Mouse (Mus musculus) hematopoietic stem cell, adult 5-6 weeks (primary cell): Measurements from ENCODE around the gene Coasy. TPM values are rescaled to one million over a fixed set of nuclear protein-coding genes. Genes with fewer than 3 reads are reported as not detected.
A peak's percentile ranks its signal among the peaks of the same experiment; 100 is the strongest.

Experiments used
- ATAC-seq, 2 experiments: fragments of 125-278 bp in 1 of 2; replicated peaks in 1 of 2; 2 replicates each; pipeline ENCODE4 v1.8.0; 2016 to 2017; ENCODE audit warnings: inconsistent platforms in 2 of 2, mild to moderate bottlenecking in 2 of 2, moderate number of reproducible peaks in 2 of 2, low read depth in 1 of 2, moderate TSS enrichment in 1 of 2; ENCODE audit not compliant: low FRiP score in 2 of 2, poor library complexity in 2 of 2, severe bottlenecking in 2 of 2, insufficient read depth in 1 of 2, low TSS enrichment in 1 of 2
- total RNA-seq: library from RNA; stranded (forward); fragments of 172-1452, 232-1000 nt; gene quantifications from 2 replicates; pipeline ENCODE4 v1.2.3, GENCODE M21; 2017

The Coasy gene
- total RNA-seq, 1 experiment from 2014 or later, result 20.0 TPM

DNA sequence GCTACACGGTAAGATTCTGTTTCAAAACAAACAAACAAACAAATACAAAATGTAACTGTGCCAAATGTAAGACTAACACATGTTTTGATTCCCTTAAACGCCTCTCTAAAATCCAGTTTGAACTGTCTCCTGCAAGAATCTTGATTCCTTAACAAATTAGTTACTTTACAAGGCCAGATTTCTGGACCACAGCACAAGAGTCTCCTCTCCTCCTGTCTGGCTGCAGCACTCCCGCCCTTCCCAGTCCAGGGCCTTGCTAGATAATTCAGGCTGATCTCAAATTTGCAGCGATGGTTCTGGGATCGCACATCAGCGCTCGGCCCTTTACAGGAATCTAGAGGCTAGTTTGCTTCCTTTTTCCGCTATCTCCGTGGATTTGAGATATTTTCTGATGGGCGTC lies 706 bp upstream of the Coasy start:
- no peak for ATAC-seq

DNA sequence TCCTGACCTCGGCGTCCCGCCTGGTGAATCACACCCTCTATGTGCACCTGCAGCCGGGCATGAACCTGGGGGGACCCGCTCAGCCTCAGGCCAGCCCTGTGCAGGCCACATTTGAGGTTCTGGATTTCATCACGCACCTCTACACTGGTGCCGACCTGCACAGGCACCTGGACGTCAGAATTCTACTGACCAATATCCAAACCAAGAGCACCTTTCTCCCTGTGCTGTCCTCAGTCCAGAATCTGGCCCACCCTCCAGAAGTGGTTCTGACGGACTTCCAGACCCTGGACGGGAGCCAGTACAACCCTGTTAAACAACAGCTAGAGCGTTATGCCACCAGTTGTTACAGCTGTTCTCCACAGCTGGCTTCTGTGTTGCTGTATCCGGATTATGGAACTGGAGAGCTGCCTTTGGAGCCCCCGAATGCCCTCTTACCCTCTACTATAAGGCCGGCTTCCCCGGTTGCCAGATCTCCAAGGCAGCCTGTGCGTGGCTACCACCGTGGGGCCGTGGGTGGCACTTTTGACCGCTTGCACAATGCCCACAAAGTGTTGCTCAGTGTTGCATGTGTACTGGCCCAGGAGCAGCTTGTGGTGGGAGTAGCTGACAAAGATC lies 825 bp downstream of the Coasy start:
- no peak for ATAC-seq

DNA sequence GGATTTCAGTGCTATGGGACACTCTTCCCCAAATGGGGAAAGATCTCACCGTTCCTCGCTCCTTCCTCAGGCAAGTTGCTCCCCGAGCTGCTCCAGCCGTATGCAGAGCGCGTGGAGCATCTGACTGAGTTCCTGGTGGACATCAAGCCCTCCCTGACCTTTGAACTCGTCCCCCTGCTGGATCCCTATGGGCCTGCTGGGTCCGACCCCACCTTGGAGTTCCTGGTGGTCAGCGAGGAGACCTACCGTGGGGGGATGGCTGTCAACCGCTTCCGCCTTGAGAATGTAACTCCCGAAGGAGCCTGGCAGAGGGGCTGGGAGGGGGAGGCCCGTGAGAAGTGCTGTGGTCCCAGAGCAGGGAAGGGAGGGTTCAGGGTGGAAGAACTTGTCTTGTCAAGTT lies 1.9 kb downstream of the Coasy start:
- ATAC-seq, result no peak

DNA sequence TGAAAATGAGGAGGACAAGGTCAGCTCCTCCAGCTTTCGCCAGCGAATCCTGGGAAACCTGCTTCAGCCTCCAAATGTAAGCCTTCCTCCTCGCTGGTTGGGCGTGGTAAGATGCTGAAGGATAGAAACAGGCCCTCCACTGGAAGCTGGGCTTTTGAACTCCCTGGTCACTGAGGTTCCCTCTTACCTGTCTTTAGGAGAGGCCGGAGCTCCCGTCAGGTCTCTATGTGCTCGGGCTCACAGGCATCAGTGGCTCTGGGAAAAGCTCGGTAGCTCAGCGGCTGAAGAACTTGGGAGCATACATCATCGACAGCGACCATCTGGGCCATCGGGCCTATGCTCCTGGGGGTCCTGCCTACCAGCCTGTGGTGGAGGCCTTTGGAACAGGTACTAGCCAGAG lies 2.4 kb downstream of the Coasy start:
- ATAC-seq, result no peak

DNA sequence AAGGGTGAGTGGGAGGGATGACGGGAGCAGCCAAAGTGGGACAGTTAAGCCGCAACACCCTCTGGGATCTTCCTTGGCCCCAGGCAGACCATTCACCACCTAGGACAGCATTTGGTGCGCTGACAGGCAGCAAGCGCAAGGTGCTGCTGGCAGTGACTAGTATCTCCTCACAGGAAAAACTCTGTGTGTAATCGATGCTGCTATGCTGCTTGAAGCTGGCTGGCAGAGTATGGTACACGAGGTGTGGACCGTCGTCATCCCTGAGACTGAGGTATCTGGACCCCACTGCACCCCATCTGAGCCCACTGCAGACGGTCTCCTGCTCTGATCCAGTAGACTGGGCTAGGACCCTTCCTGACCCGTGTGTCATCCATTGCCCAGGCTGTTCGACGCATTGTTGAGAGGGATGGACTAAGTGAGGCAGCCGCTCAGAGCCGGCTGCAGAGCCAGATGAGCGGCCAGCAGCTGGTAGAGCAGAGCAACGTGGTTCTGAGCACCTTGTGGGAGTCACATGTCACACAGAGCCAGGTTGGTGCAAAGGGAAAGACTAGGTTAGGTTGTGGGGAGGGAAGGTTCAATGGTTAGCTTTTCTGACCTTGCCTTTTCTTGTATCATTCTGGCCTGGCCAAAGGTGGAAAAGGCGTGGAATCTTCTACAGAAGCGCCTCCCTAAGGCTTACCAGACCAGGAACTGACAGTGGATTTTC lies 3.4 kb downstream of the Coasy start:
- ATAC-seq, result no peak

DNA sequence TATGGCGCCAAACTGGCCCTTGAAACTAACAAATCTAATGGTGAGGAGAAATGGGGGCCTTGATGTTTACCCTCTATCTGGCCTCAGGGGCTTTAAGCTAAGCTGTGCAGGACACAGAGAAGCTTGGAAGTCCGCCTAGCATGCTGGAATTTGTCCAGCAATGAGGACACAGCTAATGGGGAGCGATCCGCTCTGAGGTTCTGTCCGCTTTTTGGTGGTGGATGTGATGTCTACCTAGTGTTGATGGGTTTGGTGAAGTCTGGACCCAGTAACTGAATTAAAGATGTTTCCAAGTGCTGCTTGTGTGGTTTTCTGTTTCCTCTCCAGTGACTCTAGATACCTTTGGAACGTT lies 3.9 kb downstream of the Coasy start:
- ATAC-seq, result no peak

DNA sequence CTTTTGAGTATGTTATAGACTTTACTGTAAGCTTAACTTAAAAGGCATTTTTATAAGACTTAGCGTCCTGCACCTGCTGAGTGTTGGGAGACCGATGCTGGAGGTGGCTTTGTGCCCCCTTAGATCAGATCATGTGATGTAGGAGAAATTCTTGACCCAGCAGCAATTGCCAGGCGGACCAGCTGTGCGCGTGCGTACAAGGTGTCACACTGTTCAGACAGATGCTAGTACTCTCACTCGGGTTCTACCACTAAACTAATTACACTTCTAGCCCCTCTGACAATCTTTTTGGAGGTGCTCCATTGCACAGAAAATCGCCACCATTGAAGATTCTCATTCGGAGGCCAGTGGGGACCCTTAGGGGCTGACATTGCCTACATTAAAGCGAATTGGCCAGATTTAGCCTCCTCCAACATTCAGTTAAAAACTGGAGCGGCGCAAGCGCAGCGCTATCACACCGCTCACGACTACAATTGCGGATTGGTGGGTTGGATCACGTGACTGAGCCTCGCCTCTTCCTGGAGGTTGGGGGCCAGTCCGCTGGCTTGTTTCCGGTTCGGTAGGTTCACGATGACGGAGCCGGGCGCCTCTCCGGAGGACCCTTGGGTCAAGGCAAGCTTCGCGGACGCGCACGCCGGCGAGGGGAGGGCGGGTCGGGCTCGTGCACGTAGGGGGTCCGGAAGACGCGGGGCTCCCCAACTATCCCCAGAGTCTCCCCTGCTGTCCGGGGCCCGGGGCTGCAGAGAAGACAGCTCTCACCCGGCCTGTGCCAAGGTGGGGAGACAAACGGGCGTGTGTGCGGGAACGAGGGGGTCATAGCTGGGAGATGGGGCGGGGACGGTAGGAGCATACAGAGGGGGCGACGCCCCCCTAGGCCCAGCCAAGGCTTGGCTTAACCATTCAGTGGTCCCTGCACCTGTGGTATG lies 4.7 kb downstream of the Coasy start, which contains the start of gene Mlx:
Gene Mlx, plus strand, starts transcription at position 522 of the 926 bp plus-strand sequence.
- ATAC-seq, result peak; percentile 70 to 78

DNA sequence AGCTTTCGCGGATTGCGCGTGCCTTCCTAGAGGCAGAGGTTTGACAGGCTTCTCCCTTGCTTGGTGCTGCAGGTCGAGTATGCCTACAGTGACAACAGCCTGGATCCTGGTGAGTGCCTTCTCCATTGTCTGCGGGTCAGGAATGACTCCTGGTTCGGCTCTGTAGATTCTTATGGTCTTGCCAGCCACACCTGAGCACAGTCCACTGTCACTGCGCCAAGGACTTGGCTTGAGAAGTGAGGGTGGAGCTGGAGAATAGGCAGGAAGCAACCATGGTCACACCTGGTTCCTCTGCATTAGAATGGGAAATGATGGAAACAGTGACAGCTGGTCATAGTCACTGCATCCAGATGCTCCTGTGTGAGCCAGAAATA lies 5.3 kb downstream of the Coasy start:
- no peak for ATAC-seq

DNA sequence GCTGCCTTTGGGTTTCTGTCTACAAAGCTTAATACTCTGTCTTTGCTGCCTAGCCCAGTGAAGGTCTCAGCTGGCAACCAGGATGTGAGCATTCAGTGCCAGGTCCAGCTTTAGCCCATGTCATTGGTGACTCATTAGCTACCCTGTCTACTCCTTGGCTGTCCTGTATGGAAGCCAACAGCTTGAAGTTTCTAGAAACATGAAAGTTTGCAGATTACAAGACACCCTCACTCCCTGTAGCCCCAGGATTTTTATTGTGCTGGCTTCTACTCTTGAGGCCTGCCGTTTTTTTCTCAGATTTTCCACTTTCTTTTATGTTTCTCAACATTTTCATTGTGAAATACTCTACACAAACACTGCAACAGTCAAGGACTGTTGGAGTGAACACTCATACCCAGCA lies 7.6 kb downstream of the Coasy start:
- ATAC-seq, result no peak

DNA sequence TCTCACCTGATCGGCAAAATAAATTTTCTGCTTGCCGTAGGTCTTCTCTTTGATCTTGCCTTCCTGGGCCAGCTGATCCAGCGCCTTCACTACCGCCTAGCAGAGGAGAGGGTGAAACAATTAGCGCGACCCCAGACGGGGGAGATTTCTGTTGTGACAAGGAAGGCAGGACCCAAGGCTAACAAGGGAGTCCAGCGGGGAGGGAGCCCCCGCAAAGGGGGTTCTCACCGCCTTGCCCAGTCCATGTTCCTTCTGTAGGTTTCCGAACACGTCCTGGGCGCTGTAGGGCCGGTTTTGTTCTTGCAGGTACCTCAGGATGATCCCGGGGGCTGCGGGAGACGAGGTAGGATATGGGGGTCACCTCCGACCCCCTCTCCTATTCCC lies 12.6 kb downstream of the Coasy start:
- no peak for ATAC-seq

DNA sequence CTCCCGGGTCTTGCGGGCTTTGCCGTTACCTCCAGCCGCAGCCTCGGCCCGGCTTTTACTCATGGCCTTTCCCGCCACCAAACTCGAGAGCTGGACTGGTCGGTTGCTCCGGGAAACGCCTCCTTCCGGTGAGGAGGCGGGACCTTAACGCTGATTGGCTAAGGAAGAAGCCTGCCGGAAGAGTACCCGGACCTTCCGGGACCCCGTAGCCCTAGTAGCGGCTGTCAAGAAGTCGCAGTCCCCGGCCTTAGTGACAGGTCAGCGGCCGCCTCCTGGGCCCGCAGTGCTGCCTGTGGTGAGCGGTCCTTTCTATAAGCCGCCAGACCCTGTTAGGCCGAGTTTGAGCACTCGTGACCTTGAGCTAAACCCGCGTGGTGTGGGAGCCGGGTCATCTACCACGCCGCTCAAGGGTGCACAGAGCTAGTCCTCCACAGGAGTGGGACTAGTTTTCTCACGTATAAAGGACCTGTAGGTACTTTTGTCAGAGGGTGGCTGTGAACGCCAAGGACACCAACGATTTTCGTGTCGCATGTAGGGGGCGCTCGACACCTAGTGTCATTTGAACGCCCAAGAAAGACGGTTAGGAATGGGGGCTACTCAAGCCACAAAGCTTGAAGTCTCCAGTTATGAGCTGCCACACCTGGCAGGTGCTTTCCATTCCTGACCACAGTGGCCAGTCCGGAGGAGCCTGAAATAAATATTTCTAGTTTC lies 13.1 kb downstream of the Coasy start, which contains the start of gene Psmc3ip:
Gene Psmc3ip, minus strand, starts transcription at position 123 of the 711 bp plus-strand sequence.
- peak; percentile 97 to 99 for ATAC-seq

DNA sequence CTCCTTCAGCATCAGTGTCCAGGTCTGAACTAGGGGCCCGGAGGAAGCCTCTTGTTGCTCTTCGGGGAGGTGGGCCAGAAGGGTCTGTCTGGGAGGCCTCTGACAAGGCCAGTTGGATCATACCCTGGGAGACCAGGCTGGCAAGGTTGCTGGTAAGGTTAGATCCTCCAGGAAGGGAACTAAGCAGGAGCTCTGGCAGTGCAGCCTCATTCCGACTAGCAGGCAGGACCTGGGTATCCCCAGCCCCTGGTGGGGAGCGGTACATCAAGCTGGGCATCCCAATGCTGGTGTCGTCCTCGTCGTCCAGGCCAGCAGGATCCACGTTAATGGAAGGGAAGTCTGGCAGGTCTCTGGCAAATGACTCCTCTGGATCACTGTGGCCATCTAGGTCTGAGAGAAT lies 15.9 kb downstream of the Coasy start:
- no peak for ATAC-seq

DNA sequence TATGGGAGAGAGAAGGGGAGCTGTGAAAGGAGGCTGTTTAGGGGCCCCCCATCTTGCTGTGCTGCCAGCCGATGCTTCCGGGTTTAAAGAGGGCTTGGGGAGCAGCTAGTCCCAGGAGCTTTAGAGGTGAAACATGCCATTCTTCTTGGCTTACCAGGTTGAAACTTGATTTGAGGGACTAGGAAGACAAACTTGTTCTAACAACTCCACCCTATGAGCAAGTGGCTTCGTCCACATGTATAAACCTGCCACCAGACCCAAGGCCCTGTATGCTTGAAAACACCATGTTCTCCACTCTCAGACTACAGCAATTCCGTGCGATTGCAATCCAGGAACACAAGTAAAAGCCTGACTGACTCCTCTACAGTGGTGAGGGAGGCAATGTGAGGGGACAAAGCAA lies 20.6 kb downstream of the Coasy start:
- ATAC-seq, result no peak

DNA sequence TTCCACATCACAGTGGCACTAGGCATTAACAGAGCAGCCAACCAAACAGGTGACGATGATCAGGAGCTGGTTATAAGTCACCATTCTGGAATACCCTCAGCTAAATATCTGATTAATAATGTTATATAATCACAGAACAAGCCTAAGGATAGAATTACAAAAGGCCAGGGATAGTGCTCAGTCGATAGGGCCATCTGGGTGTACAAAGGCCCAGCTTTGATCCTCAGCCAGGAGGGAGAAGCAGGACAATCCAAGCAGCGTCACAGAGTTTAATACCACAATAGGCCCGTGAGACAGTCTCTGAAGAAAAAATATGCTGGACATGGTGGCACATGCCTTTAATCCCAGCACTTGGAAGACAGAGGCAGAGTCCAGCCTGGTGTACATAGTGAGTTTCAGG lies 27.0 kb downstream of the Coasy start:
- no peak for ATAC-seq

DNA sequence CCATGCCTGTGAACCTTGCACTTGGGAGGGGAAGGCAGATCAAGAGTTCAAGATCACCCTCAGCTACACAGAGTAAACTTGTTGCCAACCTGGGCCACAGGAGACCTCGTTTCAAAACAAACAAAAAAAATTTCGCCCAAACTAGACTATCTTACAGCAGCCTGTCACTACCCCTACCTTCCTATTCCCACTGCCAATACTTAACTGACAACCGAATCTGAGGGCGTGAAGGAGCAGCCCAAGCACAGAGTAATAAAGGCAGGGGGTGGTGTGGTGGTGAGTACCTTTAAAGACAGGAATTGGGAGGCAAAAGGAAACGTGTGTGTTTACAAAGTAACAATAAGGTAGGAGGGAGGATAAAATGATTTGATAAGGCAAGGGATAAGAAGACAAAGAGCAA lies 28.3 kb downstream of the Coasy start:
- no peak for ATAC-seq

DNA sequence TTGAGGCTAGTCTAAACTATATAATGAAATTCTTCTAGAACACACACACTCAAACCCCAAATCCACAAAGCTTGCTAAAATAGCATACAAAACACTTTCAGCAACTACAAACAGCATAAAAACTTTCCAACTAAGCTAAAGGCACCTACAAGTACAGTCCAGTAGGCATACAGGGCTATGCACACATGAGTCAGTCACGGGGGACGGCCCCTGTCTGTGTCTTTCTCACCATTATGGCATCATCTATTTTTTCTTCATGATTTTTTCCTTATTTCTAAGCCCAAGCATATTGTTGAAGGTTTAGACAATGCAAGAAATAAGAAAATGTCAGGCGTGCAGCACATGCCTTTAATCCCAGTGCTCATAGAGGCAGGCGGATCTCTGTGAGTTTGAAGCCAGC lies 28.8 kb downstream of the Coasy start:
- ATAC-seq, result no peak

DNA sequence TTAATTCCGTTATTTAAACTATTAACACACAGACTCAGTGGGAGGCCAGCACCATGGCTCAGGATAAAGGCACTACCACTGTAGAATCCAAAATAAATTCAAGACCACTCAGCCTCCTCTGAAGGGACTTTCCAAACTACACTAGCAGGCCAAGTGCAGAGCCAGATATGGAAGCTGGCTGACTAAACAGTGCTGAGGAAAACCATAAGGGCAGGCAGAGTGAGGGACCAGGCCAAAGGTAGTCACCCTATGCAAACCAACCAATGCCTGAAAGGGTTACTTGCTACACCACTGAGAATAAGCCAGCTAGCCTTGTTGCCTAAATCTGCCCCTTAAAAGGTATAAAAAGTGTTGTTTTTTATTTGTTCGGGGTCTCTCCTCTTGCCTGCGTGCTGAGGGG lies 29.8 kb downstream of the Coasy start:
- ATAC-seq, result no peak

DNA sequence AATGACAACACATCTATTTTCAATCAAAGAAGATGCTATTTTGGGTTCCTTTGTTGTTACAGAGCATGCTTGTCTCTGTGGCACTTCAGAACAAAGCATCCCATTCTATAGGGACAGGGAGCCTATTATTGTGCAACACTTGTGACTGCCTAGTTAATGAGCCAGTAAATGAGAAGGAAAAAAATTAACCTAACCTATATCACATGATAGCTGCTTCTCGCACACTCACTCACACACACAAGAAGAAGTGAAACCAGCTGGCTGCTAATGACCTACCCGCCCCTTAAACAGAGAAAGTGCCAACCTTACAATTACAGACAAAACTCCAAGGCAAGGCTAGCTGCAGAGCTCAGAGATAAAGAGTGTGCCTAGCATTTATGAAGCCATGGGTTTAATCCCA lies 33.2 kb downstream of the Coasy start:
- ATAC-seq, result no peak
